Mouse (Mus musculus) small intestine, adult 2 months (tissue): ENCODE measurements around the gene Adamts7. TPM values are rescaled to one million over a fixed set of nuclear protein-coding genes. Genes with fewer than 3 reads are reported as not detected.

Experiments
- H3K27ac ChIP-seq: fragments of 200-500 bp; 2 replicates; pipeline ENCODE4 v1.5.1; 2012; ENCODE audit warnings: low read depth, low read length, control low read depth, inconsistent platforms; ENCODE audit not compliant: insufficient read depth
- H3K27me3 ChIP-seq: fragments of 200-500 bp; 2 replicates; pipeline ENCODE4 v1.6.1; 2012; ENCODE audit warnings: mild to moderate bottlenecking, moderate library complexity, low read length, inconsistent platforms; ENCODE audit not compliant: control insufficient read depth, insufficient read depth
- H3K36me3 ChIP-seq: fragments of 200-500 bp; 2 replicates; pipeline ENCODE4 v1.6.1; 2012; ENCODE audit warnings: mild to moderate bottlenecking, low read length, control low read depth, inconsistent platforms; ENCODE audit not compliant: control insufficient read depth, insufficient read depth
- H3K4me1 ChIP-seq: fragments of 200-500 bp; 2 replicates; pipeline ENCODE4 v1.6.1; 2012; ENCODE audit warnings: low read length, inconsistent platforms, mixed read lengths; ENCODE audit not compliant: control insufficient read depth, insufficient read depth, insufficient read length
- H3K4me3 ChIP-seq: fragments of 200-500 bp; 2 replicates; pipeline ENCODE4 v1.5.1; 2012; ENCODE audit warnings: low read depth, mild to moderate bottlenecking, control low read depth, inconsistent platforms, low read length, moderate library complexity
- CTCF ChIP-seq: fragments of 200-500 bp; IDR thresholded peaks from 2 replicates; pipeline ENCODE4 v1.5.1; 2012; ENCODE audit warnings: low read depth, mild to moderate bottlenecking, control low read depth, inconsistent platforms, low read length, moderate library complexity, mixed read lengths; ENCODE audit not compliant: insufficient replicate concordance, insufficient read length; ENCODE audit errors: extremely low read depth
- POLR2A ChIP-seq: fragments of 200-500 bp; IDR thresholded peaks from 2 replicates; pipeline ENCODE4 v1.6.1; 2012; ENCODE audit warnings: low read depth, mild to moderate bottlenecking, control low read depth, inconsistent platforms, low read length, moderate library complexity
- WGBS: fragments of 180-500 bp; shearing (Covaris S2); methylation state at CpG from one replicate; pipeline ENCODE4 v1.1.7; 2018; 5-methylcytosine and 5-hydroxymethylcytosine counted together
- polyA plus RNA-seq: library from polyadenylated mRNA; depleted of rRNA; stranded (reverse); fragments of >200 nt; gene quantifications from 2 replicates; pipeline ENCODE4 v1.2.3, GENCODE M21; 2012

Adamts7 gene
- polyA plus RNA-seq, 1 experiment, result 4.1 TPM

GRCm38 (mm10) chr9:90242291-90242690 lies 79.4 kb downstream of the Adamts7 start:
- Histone ChIP-seq H3K36me3 (peaks cover 21% of the 10 kb centered on the region), H3K4me1 (peaks cover 6% of the 10 kb centered on the region; the same call in 1 of the 2 replicates), H3K4me3 (no peak overlapping the region), H3K27ac (peak overlapping the region; percentile 52; the same call in 1 of the 2 replicates), H3K27me3 (no peaks in the 10 kb centered on the region)
- TF ChIP-seq POLR2A (no peak), CTCF (no peak)
- 86% methylated on average over 6 of the region's 6 CpGs for WGBS

DNA sequence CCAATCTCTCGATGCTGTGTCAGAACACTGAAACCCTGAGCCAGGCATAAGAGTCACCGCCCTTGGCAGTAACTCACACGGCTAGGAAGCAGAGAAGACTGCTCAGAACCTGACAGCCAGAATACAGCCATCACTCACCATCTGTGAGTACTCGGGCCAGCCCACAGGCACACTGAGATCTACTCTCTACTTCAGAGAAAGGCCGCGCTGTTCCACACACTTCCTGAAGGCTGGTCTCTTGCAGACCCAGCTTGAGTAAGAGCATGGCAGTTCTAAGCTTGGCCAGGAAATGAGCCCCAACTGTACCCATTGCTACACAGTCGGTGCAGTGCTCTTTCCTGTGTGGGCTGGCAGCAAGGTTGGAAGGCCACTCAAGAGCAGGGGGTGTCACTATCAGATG lies 80.0 kb downstream of the Adamts7 start:
- peaks cover 6% of the 10 kb centered on the region; the same call in 1 of the 2 replicates for H3K4me1 ChIP-seq
- TF ChIP-seq CTCF, result no peak
- TF ChIP-seq POLR2A, result no peak
- peak overlapping the region; percentile 52 for H3K27ac ChIP-seq
- H3K36me3 ChIP-seq, result peaks cover 19% of the 10 kb centered on the region
- no peaks in the 10 kb centered on the region for H3K27me3 ChIP-seq
- WGBS, result 77% methylated on average over 7 of the region's 7 CpGs
- H3K4me3 ChIP-seq, result no peak overlapping the region

GRCm38 (mm10) chr9:90244301-90245151 lies 81.7 kb downstream of the Adamts7 start:
- Histone ChIP-seq H3K36me3 (peaks cover 17% of the 10 kb centered on the region), H3K4me3 (no peak overlapping the region), H3K27ac (peak overlapping the region; percentile 28), H3K27me3 (no peaks in the 10 kb centered on the region), H3K4me1 (peaks cover 6% of the 10 kb centered on the region; the same call in 1 of the 2 replicates)
- WGBS, result 80% methylated on average over 15 of the region's 15 CpGs
- TF ChIP-seq CTCF (no peak), POLR2A (no peak)

DNA sequence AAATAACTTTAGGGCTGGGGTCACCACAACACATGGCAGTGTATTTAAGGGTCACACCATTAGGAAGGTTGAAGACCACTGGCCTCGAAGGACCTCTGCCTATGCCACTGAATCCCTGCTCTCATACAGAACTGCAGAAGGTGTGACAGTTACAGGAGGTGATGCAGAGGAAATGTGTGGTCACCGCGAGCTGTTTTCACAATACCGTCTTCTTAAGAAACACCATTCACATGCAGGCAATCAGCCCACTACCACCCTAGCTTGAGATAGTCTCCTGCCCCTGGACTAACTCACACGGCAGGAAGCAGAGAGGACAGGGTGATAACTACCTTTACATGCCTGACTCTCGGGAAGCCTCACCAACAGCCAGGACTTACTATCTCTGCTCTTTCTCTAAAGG lies 82.3 kb downstream of the Adamts7 start:
- Histone ChIP-seq H3K36me3 (peaks cover 14% of the 10 kb centered on the region), H3K4me1 (peaks cover 6% of the 10 kb centered on the region; the same call in 1 of the 2 replicates), H3K27ac (no peak overlapping the region), H3K4me3 (no peak overlapping the region), H3K27me3 (no peaks in the 10 kb centered on the region)
- no peak for TF ChIP-seq POLR2A
- TF ChIP-seq CTCF, result no peak
- 92% methylated on average over 6 of the region's 6 CpGs for WGBS

GRCm38 (mm10) chr9:90245781-90246180 lies 82.9 kb downstream of the Adamts7 start:
- Histone ChIP-seq H3K27me3 (no peaks in the 10 kb centered on the region), H3K4me1 (peaks cover 6% of the 10 kb centered on the region; the same call in 1 of the 2 replicates), H3K36me3 (peaks cover 12% of the 10 kb centered on the region), H3K4me3 (no peak overlapping the region), H3K27ac (no peak overlapping the region)
- TF ChIP-seq CTCF (no peak), POLR2A (no peak)
- WGBS, result 92% methylated on average over 5 of the region's 5 CpGs

DNA sequence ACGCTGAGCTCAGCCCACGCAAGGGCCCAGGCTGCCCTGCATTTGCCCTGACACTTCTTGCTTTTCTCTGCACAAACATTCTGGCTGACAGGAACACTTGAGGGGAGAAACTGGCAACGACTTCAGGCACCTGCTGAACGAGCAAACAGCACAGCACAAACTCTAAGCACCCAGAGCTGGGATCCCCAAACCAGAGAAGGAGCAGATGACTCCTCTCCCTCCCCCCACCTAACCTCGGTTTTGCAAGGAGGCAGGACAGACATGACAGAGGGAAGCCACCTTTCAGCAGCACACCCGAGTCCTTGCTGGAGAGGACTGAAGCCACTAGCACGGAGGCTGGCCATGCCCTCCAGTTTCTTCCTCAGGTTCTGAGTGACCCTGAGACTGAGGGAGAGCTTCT lies 84.4 kb downstream of the Adamts7 start:
- 75% methylated on average over 7 of the region's 7 CpGs for WGBS

GRCm38 (mm10) chr9:90248326-90248725 lies 85.5 kb downstream of the Adamts7 start:
- 87% methylated on average over 7 of the region's 7 CpGs for WGBS
- Histone ChIP-seq H3K4me1 (peaks cover 10% of the 10 kb centered on the region; the same call in 1 of the 2 replicates), H3K27ac (no peak overlapping the region), H3K36me3 (peaks cover 9% of the 10 kb centered on the region), H3K27me3 (no peaks in the 10 kb centered on the region), H3K4me3 (no peak overlapping the region)
- no peak for TF ChIP-seq CTCF
- TF ChIP-seq POLR2A, result no peak

More for the DNA sequence above, 84.4 kb downstream of the Adamts7 start:
- Histone ChIP-seq H3K4me1 (peaks cover 11% of the 10 kb centered on the region; the same call in 1 of the 2 replicates), H3K27me3 (no peaks in the 10 kb centered on the region), H3K27ac (no peak overlapping the region), H3K36me3 (peaks cover 9% of the 10 kb centered on the region), H3K4me3 (no peak overlapping the region)
- no peak for TF ChIP-seq POLR2A
- TF ChIP-seq CTCF, result no peak
